Mouse (Mus musculus): ENCODE measurements around the gene Gm27179. TPM values are rescaled to one million over a fixed set of nuclear protein-coding genes. Genes with fewer than 3 reads are reported as not detected.
"Not testable (repeated sequence)": the region's sequence is repeated elsewhere in the genome, so short reads cannot be mapped to it uniquely, and the experiment has no call there.

Gm27179 gene
- total RNA-seq (2021) = under 1 TPM in 1 of 2 experiments, not detected in 1; 0.16 TPM
- long read RNA-seq, experiment 1 = 0 reads
- long read RNA-seq, experiment 2 = 0 reads

- not testable (repeated sequence) for DNase-seq
These were observed at the start of gene Gm27179 for GRCm38 (mm10) chr14:69512449-69512848. TSS of gene Gm27179 (minus strand) at chr14:69512549.

DNA sequence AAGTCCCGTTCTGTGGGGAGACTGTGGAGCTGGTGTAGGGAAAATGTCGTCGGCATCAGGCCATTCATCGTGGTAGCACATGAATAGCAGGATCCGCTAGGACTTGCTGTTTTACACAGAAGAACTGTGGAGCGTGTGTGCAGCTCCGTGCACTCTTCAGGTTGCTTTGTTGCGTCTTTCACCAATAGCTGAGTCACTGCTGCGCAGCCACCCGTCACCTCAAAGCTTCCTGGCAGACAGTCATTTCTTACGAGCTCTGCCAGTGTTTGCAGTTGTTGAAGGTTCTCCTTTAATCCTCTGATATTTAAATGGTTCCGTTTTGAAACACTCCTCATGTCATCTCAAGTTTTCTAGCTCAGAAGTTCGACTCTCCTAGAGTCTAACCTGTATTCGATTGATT, 45.2 kb upstream of the Gm27179 start:
- DNase-seq = not testable (repeated sequence)

- DNase-seq = not testable (repeated sequence)
These were observed 44.5 kb upstream of the Gm27179 start for GRCm38 (mm10) chr14:69556820-69557219.

DNA sequence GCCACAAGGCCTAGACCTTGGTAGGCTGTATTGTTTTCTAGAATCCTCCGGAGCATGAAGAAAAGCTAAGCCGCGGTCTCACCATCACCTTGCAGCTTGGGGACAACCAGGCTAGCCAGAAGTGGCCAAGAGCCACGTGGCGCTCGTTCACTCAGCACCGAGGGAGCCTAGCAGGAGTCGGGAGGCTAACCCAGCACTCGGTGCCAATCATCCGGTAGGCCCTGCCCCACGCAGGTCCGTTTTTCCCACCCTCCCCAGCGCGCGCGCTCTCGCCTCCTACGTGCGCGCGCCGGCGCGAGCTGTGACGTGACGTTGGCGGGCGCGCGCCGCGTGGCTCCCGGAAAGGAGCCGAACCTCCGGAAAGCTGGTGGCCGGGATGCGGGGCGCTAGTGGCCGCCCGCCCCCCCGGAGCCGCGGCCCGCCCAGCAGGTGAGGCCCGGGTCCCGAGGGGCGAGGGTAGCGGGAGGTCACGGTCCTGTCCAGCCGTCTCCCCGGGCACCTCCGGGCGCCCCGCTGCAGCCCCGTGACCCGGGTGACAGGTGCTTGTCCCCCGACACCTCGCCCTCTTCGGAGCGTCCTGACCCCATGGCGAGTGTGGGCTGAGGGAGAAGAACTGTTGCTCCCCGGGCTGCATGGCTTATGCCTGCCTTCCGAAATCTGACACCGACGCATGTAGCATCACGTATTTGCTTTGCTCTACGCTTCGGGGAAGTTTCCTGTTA, 42.9 kb upstream of the Gm27179 start, which contains the start of gene Entpd4b:
Gene Entpd4b, plus strand, starts transcription at position 315 of the 722 bp plus-strand sequence.
- not testable (repeated sequence) for DNase-seq

- not testable (repeated sequence) for DNase-seq
These were observed 35.0 kb upstream of the Gm27179 start for GRCm38 (mm10) chr14:69547310-69547709.

DNA sequence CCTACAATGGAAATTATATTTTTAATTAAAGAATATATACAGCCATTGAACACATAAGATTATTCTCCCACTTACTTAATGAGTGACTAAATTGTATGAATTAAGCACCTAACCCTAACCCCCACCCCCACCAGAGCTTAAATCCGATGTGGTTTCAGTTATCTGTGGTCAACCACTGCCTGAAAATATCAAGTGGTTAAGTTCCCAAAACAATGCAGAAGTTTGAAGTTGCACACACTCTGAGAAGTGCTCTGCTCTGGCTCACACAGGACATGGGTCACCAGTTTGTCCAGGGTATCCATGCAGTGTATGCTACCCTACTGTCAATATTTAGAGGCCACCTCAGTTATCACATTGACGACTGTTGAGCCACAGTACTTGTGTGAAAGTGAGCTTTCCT, 32.7 kb upstream of the Gm27179 start:
- DNase-seq = not testable (repeated sequence)

- not testable (repeated sequence) for DNase-seq
These were observed 31.7 kb upstream of the Gm27179 start for GRCm38 (mm10) chr14:69544033-69544432.

DNA sequence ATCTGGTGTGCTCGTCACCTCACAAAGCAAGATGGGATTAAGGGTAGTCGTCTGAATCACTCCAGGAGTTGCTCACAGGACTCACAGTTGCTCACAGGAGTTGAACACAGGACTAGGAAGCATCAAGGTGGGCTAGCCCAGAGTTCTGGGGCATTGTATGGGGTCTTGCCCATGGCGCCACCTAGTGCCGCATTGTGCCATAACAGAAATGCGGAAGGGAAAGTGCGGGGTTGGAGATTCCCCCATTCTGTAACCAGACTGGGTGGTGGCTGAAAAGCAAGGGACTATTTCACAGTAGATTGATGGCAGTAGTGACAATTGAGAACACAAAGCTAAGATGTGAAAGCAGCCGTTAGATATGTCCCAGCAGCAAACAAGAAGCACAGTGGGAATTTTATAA, 30.3 kb upstream of the Gm27179 start:
- not testable (repeated sequence) for DNase-seq

DNA sequence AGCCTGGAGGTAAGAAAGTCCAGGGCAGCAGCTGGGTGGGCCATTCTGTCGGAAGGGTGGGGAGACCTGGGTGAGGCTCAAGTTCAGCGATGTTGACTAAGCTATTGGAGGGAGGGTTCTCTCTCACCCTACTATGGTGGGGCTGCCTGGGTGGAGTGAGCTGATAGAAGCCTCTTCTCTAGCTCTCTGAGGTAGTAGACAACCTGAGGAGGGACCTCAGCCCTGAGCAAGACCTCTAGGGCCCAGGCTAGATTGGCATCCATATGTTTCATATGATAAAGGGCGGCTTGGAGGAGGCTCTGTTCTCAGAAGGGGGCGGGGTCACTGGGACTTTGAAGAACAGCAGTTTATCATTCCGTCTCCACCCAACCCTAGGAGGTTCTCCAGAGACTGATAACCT, 27.8 kb upstream of the Gm27179 start:
- not testable (repeated sequence) for DNase-seq

- not testable (repeated sequence) for DNase-seq
These were observed 24.2 kb upstream of the Gm27179 start for GRCm38 (mm10) chr14:69536539-69536938.

DNA sequence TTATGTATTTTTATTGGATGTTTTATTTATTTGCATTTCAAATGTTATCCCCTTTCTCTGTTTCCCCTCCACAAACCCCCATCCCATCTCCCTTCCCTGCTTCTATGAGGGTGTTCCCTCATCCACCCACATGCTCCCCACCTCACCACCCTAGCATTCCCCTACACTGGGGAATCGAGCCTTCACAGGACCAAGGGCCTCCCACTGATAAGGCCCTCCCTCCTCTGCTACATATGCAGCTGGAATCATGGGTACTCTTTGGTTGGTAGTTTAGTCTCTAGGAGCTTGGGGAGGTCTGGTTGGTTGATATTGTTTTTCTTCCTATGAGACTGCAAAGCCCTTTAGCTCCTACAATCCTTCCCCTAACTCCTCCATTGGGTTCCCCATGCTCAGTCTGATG, 13.9 kb upstream of the Gm27179 start:
- not testable (repeated sequence) for DNase-seq

- not testable (repeated sequence) for DNase-seq
These were observed 10.7 kb upstream of the Gm27179 start for GRCm38 (mm10) chr14:69523001-69523400.

GRCm38 (mm10) chr14:69520810-69521209, 8.5 kb upstream of the Gm27179 start:
- DNase-seq = not testable (repeated sequence)

DNA sequence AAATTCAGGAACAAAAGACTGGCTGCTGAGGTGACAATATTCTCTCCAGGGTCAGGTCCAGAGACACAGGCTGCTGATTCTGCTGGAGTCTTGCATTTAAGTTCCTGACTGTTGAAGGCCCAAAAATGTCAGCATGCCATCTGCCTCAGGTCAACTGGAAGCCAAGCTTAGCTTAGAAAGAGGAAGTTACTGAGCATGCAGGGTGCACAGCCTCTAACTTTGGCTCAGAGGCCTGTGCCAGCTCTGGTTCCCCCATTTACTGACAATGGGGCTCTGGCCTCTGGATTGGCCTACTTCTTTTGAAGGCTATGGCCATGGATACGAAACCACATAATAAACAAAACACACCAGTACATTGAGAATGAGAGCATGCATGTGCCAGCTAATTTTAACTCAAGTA, 5.3 kb downstream of the Gm27179 start:
- DNase-seq = not testable (repeated sequence)

GRCm38 (mm10) chr14:69503174-69503573, 9.2 kb downstream of the Gm27179 start, which contains the start of gene Gm16867:
TSS of gene Gm16867 (minus strand) at chr14:69503362.
- not testable (repeated sequence) for DNase-seq

- DNase-seq = not testable (repeated sequence)
These were observed 9.8 kb downstream of the Gm27179 start for GRCm38 (mm10) chr14:69502440-69503150.

DNA sequence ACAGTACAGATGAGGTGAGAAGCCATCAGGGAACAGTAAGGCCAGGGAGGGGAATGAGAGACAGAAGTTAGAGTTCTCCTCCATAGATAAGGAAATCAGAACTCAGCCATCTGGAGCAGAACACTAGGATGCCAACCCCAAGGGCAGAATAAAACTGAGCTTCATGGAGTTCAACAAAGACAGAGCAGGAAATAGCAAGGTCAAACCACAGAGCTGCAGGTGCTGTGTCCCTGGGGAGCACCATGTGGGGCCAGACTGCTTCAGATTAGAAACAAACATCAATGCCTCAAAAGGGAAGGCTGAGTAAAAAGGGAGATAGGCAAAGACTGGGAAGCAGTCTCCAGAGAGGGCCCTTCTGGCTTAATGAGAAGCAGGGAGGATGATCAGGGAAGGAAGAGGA, 16.1 kb downstream of the Gm27179 start:
- not testable (repeated sequence) for DNase-seq

- not testable (repeated sequence) for DNase-seq
These were observed 17.4 kb downstream of the Gm27179 start for GRCm38 (mm10) chr14:69494946-69495345.

GRCm38 (mm10) chr14:69494522-69494921, 17.8 kb downstream of the Gm27179 start:
- DNase-seq = not testable (repeated sequence)

GRCm38 (mm10) chr14:69488001-69488400, 24.3 kb downstream of the Gm27179 start:
- DNase-seq = not testable (repeated sequence)

DNA sequence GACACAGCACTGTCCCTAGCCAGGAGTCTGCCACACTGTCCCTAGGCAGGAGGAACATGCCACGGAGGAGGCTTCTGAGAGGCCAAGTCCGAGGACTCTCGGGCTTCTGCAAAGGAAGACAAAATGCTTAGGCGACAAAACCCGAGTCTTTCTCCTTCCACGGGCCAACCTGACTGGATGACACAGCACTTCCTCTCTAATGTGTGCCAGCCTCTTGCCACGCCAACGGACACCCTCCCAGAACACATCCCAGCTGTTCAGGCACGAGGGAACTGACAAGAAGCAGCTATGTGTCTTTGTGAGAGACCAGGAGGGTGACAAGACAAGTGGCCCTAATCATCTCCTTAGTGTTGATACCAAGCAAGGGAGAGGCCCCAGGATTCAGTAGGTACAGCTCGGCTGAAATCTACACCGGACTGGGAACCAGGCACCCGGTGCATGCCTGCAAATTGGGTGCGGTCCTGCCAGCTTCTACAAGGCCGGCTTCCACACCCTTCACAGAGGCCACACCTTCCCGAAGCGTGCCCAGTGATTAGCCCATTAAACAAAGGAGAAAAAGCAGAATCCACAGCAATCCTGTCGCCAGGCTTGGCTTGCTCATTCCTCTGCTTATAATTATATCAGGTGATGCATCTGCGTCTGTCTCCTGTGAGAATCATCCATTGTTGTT, 26.7 kb downstream of the Gm27179 start:
- not testable (repeated sequence) for DNase-seq

DNA sequence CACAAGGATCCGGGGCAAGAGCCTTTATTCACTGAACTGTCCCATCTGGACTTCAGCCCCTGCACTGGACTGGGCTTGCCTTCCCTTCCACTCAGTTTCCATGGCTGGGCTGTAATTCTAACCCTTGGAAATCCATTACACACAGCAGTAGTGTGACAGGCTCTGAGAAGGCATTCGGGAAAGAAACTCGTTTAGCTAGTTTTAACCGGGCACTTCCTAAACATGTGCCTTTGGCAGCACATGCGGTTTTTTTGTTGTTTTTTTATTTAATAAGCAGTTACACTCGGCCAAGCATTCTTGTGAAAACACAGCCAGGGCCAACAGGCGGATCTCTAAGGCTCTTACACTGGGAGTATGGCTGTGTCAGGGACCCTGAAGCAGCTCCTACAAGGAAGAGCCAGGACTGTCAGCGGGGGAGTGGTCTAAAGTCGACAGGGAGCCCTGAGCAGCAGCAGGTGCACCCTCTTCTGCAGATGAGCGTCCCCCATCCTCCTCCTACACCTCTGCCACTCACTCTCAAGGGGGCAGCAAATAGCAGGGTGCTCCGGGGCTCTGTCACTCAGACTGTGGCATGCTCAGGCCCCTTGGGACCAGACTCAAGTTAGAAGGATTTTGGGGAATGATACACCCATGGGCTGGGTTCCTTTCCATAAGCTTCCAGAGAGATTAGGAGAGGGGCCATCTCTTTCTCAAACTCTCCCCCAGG, 38.3 kb downstream of the Gm27179 start:
- DNase-seq = not testable (repeated sequence)

Measured in gastrocnemius, postnatal 10 days (tissue).